Mouse (Mus musculus): ENCODE data around the gene Zfp607b. TPM values are rescaled to one million over a fixed set of nuclear protein-coding genes. Genes with fewer than 3 reads are reported as not detected.
A peak's percentile ranks its signal among the peaks of the same experiment; 100 is the strongest.

The Zfp607b gene
- polyA plus RNA-seq, 1 experiment from 2014 or later: 4.9 TPM

DNA sequence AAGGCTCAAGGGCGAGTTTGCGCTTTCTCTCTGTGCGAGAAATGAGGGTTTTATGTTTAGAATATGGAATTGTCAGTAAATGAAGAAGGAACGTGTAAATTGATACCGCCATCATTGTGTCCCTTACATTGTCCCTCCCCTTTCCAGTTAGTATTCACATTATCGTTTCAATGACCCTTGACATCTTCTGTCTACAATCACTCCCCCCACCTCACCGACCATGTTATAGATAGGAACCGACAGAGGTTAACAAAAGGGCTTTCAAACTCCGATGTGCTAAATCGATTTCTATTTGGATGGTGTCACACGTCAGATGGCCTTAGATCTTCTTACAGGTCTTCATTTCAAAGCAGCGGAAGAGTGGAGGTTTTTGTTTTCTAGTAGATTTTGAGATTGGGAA, 42.8 kb downstream of the Zfp607b start:
- 1% methylated on average over 12 of the region's 12 CpGs for WGBS
- Histone ChIP-seq H3K4me1 (peaks cover 13% of the 10 kb centered on the region), H3K36me3 (no peaks in the 10 kb centered on the region), H3K9ac (peak overlapping the region; percentile 77), H3K4me3 (replicated peaks) (peak overlapping the region; percentile 74), H3K27me3 (no peaks in the 10 kb centered on the region), H3K4me2 (replicated peaks) (peak overlapping the region; percentile 61), H3K9me3 (replicated peaks) (no peaks in the 10 kb centered on the region), H3K27ac (replicated peaks) (peak overlapping the region; percentile 97)
- no peak for ATAC-seq (ENCODE audit: insufficient number of reproducible peaks, low FRiP score, low TSS enrichment, low read depth)

GRCm38 (mm10) chr7:27732508-27732907, 43.4 kb downstream of the Zfp607b start:
- Histone ChIP-seq H3K9me3 (replicated peaks) (no peaks in the 10 kb centered on the region), H3K27ac (replicated peaks) (peak overlapping the region; percentile 97), H3K4me2 (replicated peaks) (peak overlapping the region; percentile 61), H3K36me3 (no peaks in the 10 kb centered on the region), H3K4me1 (peaks cover 13% of the 10 kb centered on the region), H3K27me3 (no peaks in the 10 kb centered on the region), H3K9ac (no peak overlapping the region), H3K4me3 (replicated peaks) (peak overlapping the region; percentile 74)
- no peak for ATAC-seq (ENCODE audit: insufficient number of reproducible peaks, low FRiP score, low TSS enrichment, low read depth)
- 65% methylated on average over 6 of the region's 6 CpGs for WGBS

- no peaks in the 10 kb centered on the region for H3K27me3 ChIP-seq
- WGBS: 70% methylated on average over 5 of the region's 5 CpGs
- no peak overlapping the region for H3K9ac ChIP-seq
- no peak for ATAC-seq (ENCODE audit: insufficient number of reproducible peaks, low FRiP score, low TSS enrichment, low read depth)
- no peaks in the 10 kb centered on the region for H3K9me3 ChIP-seq (replicated peaks)
- H3K4me2 ChIP-seq (replicated peaks): no peak overlapping the region
- H3K27ac ChIP-seq (replicated peaks): no peak overlapping the region
- no peak overlapping the region for H3K4me3 ChIP-seq (replicated peaks)
- H3K4me1 ChIP-seq: peaks cover 13% of the 10 kb centered on the region
- peaks cover 21% of the 10 kb centered on the region for H3K36me3 ChIP-seq
These were observed 46.3 kb downstream of the Zfp607b start for GRCm38 (mm10) chr7:27735457-27735856.

Other genes starting within 250 kb of the Zfp607b start
- gene Sptbn4, start 241.7 kb upstream of the Zfp607b start, polyA plus RNA-seq (2015; fragmentation: Nextera tagmentation; extraction: Ambion mirVana): 0.43 and 0.85 TPM in 2 replicates
- gene Blvrb, start 241.4 kb upstream of the Zfp607b start, polyA plus RNA-seq (2015; fragmentation: Nextera tagmentation; extraction: Ambion mirVana): 73.0 and 73.5 TPM in 2 replicates
- gene Sertad3, start 215.6 kb upstream of the Zfp607b start, polyA plus RNA-seq (2015; fragmentation: Nextera tagmentation; extraction: Ambion mirVana): 36.4 and 39.2 TPM in 2 replicates
- gene Sertad1, start 202.4 kb upstream of the Zfp607b start, polyA plus RNA-seq (2015; fragmentation: Nextera tagmentation; extraction: Ambion mirVana): 41.7 and 51.6 TPM in 2 replicates
- 5.1 and 6.7 TPM in 2 replicates for gene Prx, start 190.0 kb upstream of the Zfp607b start, polyA plus RNA-seq (2015; fragmentation: Nextera tagmentation; extraction: Ambion mirVana)
- 0.77 and 1.1 TPM in 2 replicates for gene Hipk4, start 166.1 kb upstream of the Zfp607b start, polyA plus RNA-seq (2015; fragmentation: Nextera tagmentation; extraction: Ambion mirVana)
- 121 and 122 TPM in 2 replicates for gene Pld3, start 136.1 kb upstream of the Zfp607b start, polyA plus RNA-seq (2015; fragmentation: Nextera tagmentation; extraction: Ambion mirVana)
- 36.4 and 38.0 TPM in 2 replicates for gene 2310022A10Rik, start 136.1 kb upstream of the Zfp607b start, polyA plus RNA-seq (2015; fragmentation: Nextera tagmentation; extraction: Ambion mirVana)
- 114 and 117 TPM in 2 replicates for gene Akt2, start 97.8 kb upstream of the Zfp607b start, polyA plus RNA-seq (2015; fragmentation: Nextera tagmentation; extraction: Ambion mirVana)
- 0.60 and 1.3 TPM in 2 replicates for gene Ttc9b, start 35.4 kb upstream of the Zfp607b start, polyA plus RNA-seq (2015; fragmentation: Nextera tagmentation; extraction: Ambion mirVana)
- gene Map3k10, start 14.7 kb upstream of the Zfp607b start, polyA plus RNA-seq (2015; fragmentation: Nextera tagmentation; extraction: Ambion mirVana): 10.1 and 11.3 TPM in 2 replicates
- gene Zfp60, start 42.0 kb downstream of the Zfp607b start, polyA plus RNA-seq (2015; fragmentation: Nextera tagmentation; extraction: Ambion mirVana): 37.7 and 38.2 TPM in 2 replicates
- gene Zfp626, start 117.9 kb downstream of the Zfp607b start, polyA plus RNA-seq (2015; fragmentation: Nextera tagmentation; extraction: Ambion mirVana): 2.4 and 2.7 TPM in 2 replicates
- gene Zfp59, start 149.3 kb downstream of the Zfp607b start, polyA plus RNA-seq (2015; fragmentation: Nextera tagmentation; extraction: Ambion mirVana): 7.2 and 8.1 TPM in 2 replicates
- 3.6 TPM in 2 replicates for gene Zfp607a, start 168.2 kb downstream of the Zfp607b start, polyA plus RNA-seq (2015; fragmentation: Nextera tagmentation; extraction: Ambion mirVana)
- gene Zfp974, start 240.1 kb downstream of the Zfp607b start, polyA plus RNA-seq (2015; fragmentation: Nextera tagmentation; extraction: Ambion mirVana): 7.5 and 8.1 TPM in 2 replicates

Measured in embryonic facial prominence, embryonic 15.5 days (tissue).